Mouse (Mus musculus): ENCODE data around the gene Rprd2. TPM values are rescaled to one million over a fixed set of nuclear protein-coding genes. Genes with fewer than 3 reads are reported as not detected.

Gene Rprd2
- total and polyA plus RNA-seq, 3 experiments = 8.4 to 16.2 (median 12.5) TPM

- Histone ChIP-seq H3K79me2 (replicated peaks; ENCODE audit: control insufficient read depth, extremely low read depth, insufficient read depth, poor library complexity, severe bottlenecking) (peaks cover 17% of the 10 kb centered on the region), H3K27ac (ENCODE audit: insufficient read depth, low read depth) (no peak overlapping the region), H3K9me3 (replicated peaks; ENCODE audit: low read length) (no peaks in the 10 kb centered on the region), H3K9ac (ENCODE audit: insufficient read depth, low read depth) (no peak overlapping the region), H3K4me1 (ENCODE audit: control insufficient read depth in 1 of 2, insufficient read depth in 2 of 2) (peaks cover 8 to 31% of the 10 kb centered on the region in 2 experiments), H3K4me2 (ENCODE audit: insufficient read depth, low read depth, poor library complexity, severe bottlenecking) (no peak overlapping the region), H3K4me3 (replicated peaks in 1 of 3; ENCODE audit: low read depth in 2 of 3, low read length in 2 of 3, poor library complexity in 1 of 3) (no peak overlapping the region), H3K27me3 (replicated peaks) (no peaks in the 10 kb centered on the region), H3K36me3 (replicated peaks in 1 of 2; ENCODE audit: control insufficient read depth in 1 of 2, insufficient read depth in 1 of 2, low read length in 1 of 2) (peaks cover 12 to 16% of the 10 kb centered on the region in 2 experiments)
- dilution Hi-C loops (cut with MboI; ENCODE audit: extremely low pct_ligation_motif_present, extremely low pct_unique_long_range_greater_than_20kb, low sequenced_read_pairs) = no loop called here
- no peak for TF ChIP-seq ZMIZ1 (IDR thresholded peaks at IDR 0.05; ENCODE audit: low read depth, low read length)
- no peak for TF ChIP-seq MYC (IDR thresholded peaks at IDR 0.05; ENCODE audit: low read depth, low read length)
- no peak for TF ChIP-seq MXI1 (IDR thresholded peaks at IDR 0.05; ENCODE audit: low read depth, low read length)
- no peak for TF ChIP-seq CHD2 (IDR thresholded peaks at IDR 0.05; ENCODE audit: low read length)
- no peak for TF ChIP-seq ELF1 (IDR thresholded peaks at IDR 0.05; ENCODE audit: low read depth, low read length)
- no peak for TF ChIP-seq RAD21 (IDR thresholded peaks at IDR 0.05; ENCODE audit: low read depth, low read length)
- no peak for TF ChIP-seq UBTF (IDR thresholded peaks at IDR 0.05; ENCODE audit: low read depth, low read length)
- TF ChIP-seq POLR2A (IDR thresholded peaks at IDR 0.05; ENCODE audit: low read depth, low read length) = no peak
- no peak for TF ChIP-seq TBP (conservative IDR thresholded peaks at IDR 0.05; ENCODE audit: low read depth, low read length)
- no peak for TF ChIP-seq RCOR1 (conservative IDR thresholded peaks at IDR 0.05; ENCODE audit: low read depth, low read length)
- no peak for TF ChIP-seq EP300 (IDR thresholded peaks at IDR 0.05; ENCODE audit: low read length)
- no peak for TF ChIP-seq E2F4 (IDR thresholded peaks at IDR 0.05; ENCODE audit: insufficient replicate concordance, low read depth, low read length)
- TF ChIP-seq USF1 (IDR thresholded peaks at IDR 0.05; ENCODE audit: low read depth, low read length) = no peak
- TF ChIP-seq TCF12 (IDR thresholded peaks at IDR 0.05; ENCODE audit: low read depth, low read length) = no peak
- in situ Hi-C loops (cut with MboI; ENCODE audit: low pct_ligation_motif_present, low pct_unique_long_range_greater_than_20kb, low sequenced_read_pairs) = loop anchor here (25.0 kb wide), 1 partner anchor 245 kb away; no protein-coding TSS in a partner anchor
- no peak for DNase-seq (ENCODE audit: extremely low read depth)
Measured at GRCm38 (mm10) chr3:95756808-95757207, 61.9 kb downstream of the Rprd2 start.

- DNase-seq (ENCODE audit: extremely low read depth) = peak; percentile 97
- H3K4me3 ChIP-seq (replicated peaks in 1 of 3; ENCODE audit: low read depth in 2 of 3, low read length in 2 of 3, poor library complexity in 1 of 3) = peak overlapping the region; percentile 85 to 100 (median 86)
- H3K27me3 ChIP-seq (replicated peaks) = no peaks in the 10 kb centered on the region
- no peaks in the 10 kb centered on the region for H3K9me3 ChIP-seq (replicated peaks; ENCODE audit: low read length)
- H3K79me2 ChIP-seq (replicated peaks; ENCODE audit: control insufficient read depth, extremely low read depth, insufficient read depth, poor library complexity, severe bottlenecking) = peaks cover 17% of the 10 kb centered on the region
- dilution Hi-C loops (cut with MboI; ENCODE audit: extremely low pct_ligation_motif_present, extremely low pct_unique_long_range_greater_than_20kb, low sequenced_read_pairs) = no loop called here
- peak overlapping the region; percentile 80 for H3K9ac ChIP-seq (ENCODE audit: insufficient read depth, low read depth)
- H3K4me1 ChIP-seq (ENCODE audit: control insufficient read depth in 1 of 2, insufficient read depth in 2 of 2) = peaks cover 8 to 31% of the 10 kb centered on the region in 2 experiments
- in situ Hi-C loops (cut with MboI; ENCODE audit: low pct_ligation_motif_present, low pct_unique_long_range_greater_than_20kb, low sequenced_read_pairs) = loop anchor here (25.0 kb wide), 1 partner anchor 242 kb away; no protein-coding TSS in a partner anchor
- H3K36me3 ChIP-seq (replicated peaks in 1 of 2; ENCODE audit: control insufficient read depth in 1 of 2, insufficient read depth in 1 of 2, low read length in 1 of 2) = peaks cover 35% of the 10 kb centered on the region in 2 experiments
- H3K4me2 ChIP-seq (ENCODE audit: insufficient read depth, low read depth, poor library complexity, severe bottlenecking) = peak overlapping the region; percentile 87
- 0 out of 2 replicates have a peak overlapping the region, but pooled peaks have one; percentile 5 for H3K27ac ChIP-seq (ENCODE audit: insufficient read depth, low read depth)
- TF ChIP-seq PAX5 (IDR thresholded peaks at IDR 0.05; ENCODE audit: low read length) (no peak), NELFE (IDR thresholded peaks at IDR 0.05; ENCODE audit: low read depth, low read length) (peak; percentile 87), MAFK (IDR thresholded peaks at IDR 0.05; ENCODE audit: insufficient replicate concordance, low read length) (0 out of 2 replicates have a peak, but pooled peaks have one; percentile 14), JUN (IDR thresholded peaks at IDR 0.05; ENCODE audit: insufficient read depth, low read depth, low read length) (no peak), TCF12 (IDR thresholded peaks at IDR 0.05; ENCODE audit: low read depth, low read length) (peak; percentile 91), ETS1 (conservative IDR thresholded peaks at IDR 0.05; ENCODE audit: low read depth, low read length) (0 out of 2 replicates have a peak, but pooled peaks have one; percentile 20), E2F4 (IDR thresholded peaks at IDR 0.05; ENCODE audit: insufficient replicate concordance, low read depth, low read length) (0 out of 2 replicates have a peak, but pooled peaks have one; percentile 35), CTCF (conservative IDR thresholded peaks at IDR 0.05 in 1 of 2, IDR thresholded peaks at IDR 0.05 in 1 of 2; ENCODE audit: low read depth in 2 of 2, low read length in 2 of 2) (no peak), EP300 (IDR thresholded peaks at IDR 0.05; ENCODE audit: low read length) (peak; percentile 46; the same call in 1 of the 2 replicates), MEF2A (IDR thresholded peaks at IDR 0.05; ENCODE audit: borderline replicate concordance, low read depth, low read length) (peak; percentile 86; the same call in 1 of the 2 replicates), BHLHE40 (IDR thresholded peaks at IDR 0.05; ENCODE audit: low read depth, low read length) (peak; percentile 35), ELF1 (IDR thresholded peaks at IDR 0.05; ENCODE audit: low read depth, low read length) (peak; percentile 88), HCFC1 (IDR thresholded peaks at IDR 0.05; ENCODE audit: low read depth, low read length) (peak; percentile 92), SMC3 (IDR thresholded peaks at IDR 0.05; ENCODE audit: low read depth, low read length) (no peak; the same call in 1 of the 2 replicates), JUND (conservative IDR thresholded peaks at IDR 0.05; ENCODE audit: low read depth, low read length) (peak; percentile 50), MXI1 (IDR thresholded peaks at IDR 0.05; ENCODE audit: low read depth, low read length) (peak; percentile 94), POLR2A (IDR thresholded peaks at IDR 0.05; ENCODE audit: low read depth, low read length) (peak; percentile 91), CHD1 (IDR thresholded peaks at IDR 0.05; ENCODE audit: low read depth, low read length) (0 out of 2 replicates have a peak, but pooled peaks have one; percentile 82), CHD2 (IDR thresholded peaks at IDR 0.05; ENCODE audit: low read length) (peak; percentile 97), MAX (IDR thresholded peaks at IDR 0.05; ENCODE audit: low read length) (peak; percentile 88; the same call in 1 of the 2 replicates), NRF1 (IDR thresholded peaks at IDR 0.05; ENCODE audit: low read depth, low read length) (peak; percentile 61), POLR2AphosphoS2 (IDR thresholded peaks at IDR 0.05; ENCODE audit: low read depth, low read length) (peak; percentile 75; the same call in 1 of the 2 replicates)
Measured at GRCm38 (mm10) chr3:95754345-95755206, 64.1 kb downstream of the Rprd2 start.

Data from CH12.LX (cell line).